Mouse (Mus musculus) liver (tissue): ENCODE measurements around the gene Ntpcr.

Source experiments
- DNase-seq: peaks from one replicate; pipeline ENCODE4 v3.0.0-alpha.2; 2020; ENCODE audit warnings: mixed read lengths

The Ntpcr gene

GRCm38 (mm10) chr8:125726143-125726542 is 3.6 kb upstream of the Ntpcr start:
- no peak for DNase-seq

GRCm38 (mm10) chr8:125726986-125727385 is 2.8 kb upstream of the Ntpcr start:
- DNase-seq, result no peak

GRCm38 (mm10) chr8:125727797-125728196 is 2.0 kb upstream of the Ntpcr start:
- DNase-seq, result no peak

- DNase-seq, result peak; percentile 90
Observed at GRCm38 (mm10) chr8:125733964-125734956, 4.5 kb downstream of the Ntpcr start.

GRCm38 (mm10) chr8:125738956-125739355 is 9.2 kb downstream of the Ntpcr start:
- DNase-seq, result no peak

- DNase-seq, result no peak
Observed at GRCm38 (mm10) chr8:125740655-125741054, 10.9 kb downstream of the Ntpcr start.

GRCm38 (mm10) chr8:125741377-125741776 is 11.6 kb downstream of the Ntpcr start:
- no peak for DNase-seq

- DNase-seq, result no peak
Observed at GRCm38 (mm10) chr8:125741855-125742254, 12.1 kb downstream of the Ntpcr start.

- no peak for DNase-seq
Observed at GRCm38 (mm10) chr8:125742406-125742805, 12.6 kb downstream of the Ntpcr start.

- DNase-seq, result no peak
Observed at GRCm38 (mm10) chr8:125744914-125745576, 15.3 kb downstream of the Ntpcr start.

GRCm38 (mm10) chr8:125747390-125747789 is 17.6 kb downstream of the Ntpcr start:
- DNase-seq, result no peak

GRCm38 (mm10) chr8:125750846-125751245 is 21.1 kb downstream of the Ntpcr start:
- DNase-seq, result no peak

- no peak for DNase-seq
Observed at GRCm38 (mm10) chr8:125755896-125756295, 26.1 kb downstream of the Ntpcr start.

GRCm38 (mm10) chr8:125756391-125757105 is 26.8 kb downstream of the Ntpcr start:
- no peak for DNase-seq

GRCm38 (mm10) chr8:125757106-125757496 is 27.3 kb downstream of the Ntpcr start:
- DNase-seq, result no peak

GRCm38 (mm10) chr8:125759022-125759421 is 29.3 kb downstream of the Ntpcr start:
- DNase-seq, result peak; percentile 51

GRCm38 (mm10) chr8:125763066-125763786 is 33.5 kb downstream of the Ntpcr start:
- no peak for DNase-seq

- no peak for DNase-seq
Observed at GRCm38 (mm10) chr8:125768079-125768478, 38.3 kb downstream of the Ntpcr start.

- no peak for DNase-seq
Observed at GRCm38 (mm10) chr8:125772300-125772699, 42.5 kb downstream of the Ntpcr start.

- DNase-seq, result no peak
Observed at GRCm38 (mm10) chr8:125773281-125773803, 43.6 kb downstream of the Ntpcr start.

GRCm38 (mm10) chr8:125775031-125775430 is 45.3 kb downstream of the Ntpcr start:
- DNase-seq, result no peak

GRCm38 (mm10) chr8:125776314-125776713 is 46.6 kb downstream of the Ntpcr start:
- DNase-seq, result no peak
